Mouse (Mus musculus) liver, embryonic 11.5 days (tissue): ENCODE results near the gene Gpx4. TPM values are rescaled to one million over a fixed set of nuclear protein-coding genes. Genes with fewer than 3 reads are reported as not detected.

Source experiments
- ATAC-seq: fragments of 200-750 bp; cut with Nextera tagmentation; replicated peaks from 2 replicates; pipeline ENCODE4 v1.8.0; 2017; ENCODE audit warnings: moderate number of reproducible peaks, mild to moderate bottlenecking, moderate TSS enrichment, moderate library complexity; ENCODE audit not compliant: low FRiP score
- DNase-seq: peaks from one replicate; pipeline ENCODE4 v3.0.0-alpha.2; 2017; ENCODE audit warnings: low spot score
- H3K27ac ChIP-seq: fragments of 300-500 bp; sonication (generic); 2 replicates; pipeline ENCODE4 v1.5.1; 2014; ENCODE audit warnings: mild to moderate bottlenecking, low read depth, low read length, control low read depth
- H3K27me3 ChIP-seq: fragments of 300-500 bp; sonication (generic); replicated peaks from 2 replicates; pipeline ENCODE4 v1.6.1; 2014; ENCODE audit warnings: low read length, mixed read lengths; ENCODE audit not compliant: control insufficient read depth, insufficient read depth
- H3K36me3 ChIP-seq: fragments of 300-500 bp; sonication (generic); 2 replicates; pipeline ENCODE4 v1.6.1; 2014; ENCODE audit warnings: mild to moderate bottlenecking, low read length, moderate library complexity, mixed read lengths; ENCODE audit not compliant: control insufficient read depth, insufficient read depth
- H3K4me1 ChIP-seq: fragments of 300-500 bp; sonication (generic); replicated peaks from 2 replicates; pipeline ENCODE4 v1.6.1; 2014; ENCODE audit warnings: low read length, mixed read lengths; ENCODE audit not compliant: control insufficient read depth, insufficient read depth
- H3K4me2 ChIP-seq: fragments of 300-500 bp; sonication (generic); 2 replicates; pipeline ENCODE4 v1.6.1; 2014; ENCODE audit warnings: mild to moderate bottlenecking, control low read depth, moderate library complexity
- H3K4me3 ChIP-seq: fragments of 300-500 bp; sonication (generic); 2 replicates; pipeline ENCODE4 v1.5.1; 2014; ENCODE audit warnings: low read depth, low read length, control low read depth
- H3K9ac ChIP-seq: fragments of 300-500 bp; sonication (generic); 2 replicates; pipeline ENCODE4 v1.6.1; 2014; ENCODE audit warnings: low read depth, low read length, control low read depth
- H3K9me3 ChIP-seq: fragments of 300-500 bp; sonication (generic); 2 replicates; pipeline ENCODE4 v1.6.1; 2016; ENCODE audit warnings: low read length, inconsistent platforms, mixed read lengths; ENCODE audit not compliant: control insufficient read depth
- WGBS: fragments of 180-500 bp; shearing (Covaris S2); extraction: QIAGEN DNeasy Blood & Tissue Kit; methylation state at CpG from one replicate; pipeline ENCODE4 v1.1.7; 2014; 5-methylcytosine and 5-hydroxymethylcytosine counted together
- polyA plus RNA-seq: library from polyadenylated mRNA; unstranded; fragments of >200 nt; fragmentation: Nextera tagmentation; extraction: Ambion mirVana; gene quantifications from 2 replicates; pipeline ENCODE4 v1.2.1, GENCODE M21; 2014

The Gpx4 gene
- polyA plus RNA-seq, result 761 and 762 TPM in 2 replicates

- Histone ChIP-seq H3K4me1 (peaks cover 35% of the 10 kb centered on the region), H3K36me3 (no peaks in the 10 kb centered on the region)
Measured at GRCm38 (mm10) chr10:80047041-80047565, at the start of gene Gpx4. Gene Gpx4, plus strand, starts transcription at chr10:80047166.

GRCm38 (mm10) chr10:79997819-79998218 lies 49.1 kb upstream of the Gpx4 start:
- ATAC-seq (peak; percentile 25; the same call in 1 of the 2 replicates), DNase-seq (no peak)
- 15% methylated on average over 15 of the region's 15 CpGs for WGBS
- Histone ChIP-seq H3K27ac (peak overlapping the region; percentile 80), H3K4me3 (peak overlapping the region; percentile 66), H3K9me3 (no peaks in the 10 kb centered on the region), H3K36me3 (peaks cover 17% of the 10 kb centered on the region), H3K4me2 (peak overlapping the region; percentile 89), H3K27me3 (peaks cover 4% of the 10 kb centered on the region), H3K4me1 (peaks cover 34% of the 10 kb centered on the region), H3K9ac (peak overlapping the region; percentile 69)

More at GRCm38 (mm10) chr10:80047041-80047565, at the start of gene Gpx4:
- Histone ChIP-seq H3K9me3 (no peaks in the 10 kb centered on the region), H3K4me3 (no peak within 1 kb of the TSS), H3K27ac (no peak within 1 kb of the TSS), H3K4me2 (no peak within 1 kb of the TSS), H3K9ac (no peak within 1 kb of the TSS), H3K27me3 (no peaks in the 10 kb centered on the region)
- DNase-seq (no peak), ATAC-seq (no peak)
- WGBS, result 65% methylated on average over 9 of the region's 9 CpGs

GRCm38 (mm10) chr10:80001945-80002344 lies 45.0 kb upstream of the Gpx4 start:
- no peak for ATAC-seq
- Histone ChIP-seq H3K4me2 (no peak overlapping the region), H3K9ac (no peak overlapping the region), H3K27me3 (peaks cover 4% of the 10 kb centered on the region), H3K27ac (no peak overlapping the region), H3K4me3 (no peak overlapping the region), H3K36me3 (no peaks in the 10 kb centered on the region), H3K9me3 (no peaks in the 10 kb centered on the region), H3K4me1 (peaks cover 43% of the 10 kb centered on the region)
- WGBS, result 81% methylated on average over 9 of the region's 9 CpGs
- DNase-seq, result no peak

GRCm38 (mm10) chr10:80002829-80003228 lies 44.1 kb upstream of the Gpx4 start:
- H3K4me3 ChIP-seq, result no peak overlapping the region; the same call in 1 of the 2 replicates
- no peaks in the 10 kb centered on the region for H3K9me3 ChIP-seq
- peaks cover 4% of the 10 kb centered on the region for H3K27me3 ChIP-seq
- peaks cover 2% of the 10 kb centered on the region; the same call in 1 of the 2 replicates for H3K36me3 ChIP-seq
- peaks cover 38% of the 10 kb centered on the region for H3K4me1 ChIP-seq
- H3K27ac ChIP-seq, result peak overlapping the region; percentile 61
- ATAC-seq (no peak), DNase-seq (no peak)
- H3K9ac ChIP-seq, result peak overlapping the region; percentile 38; the same call in 1 of the 2 replicates
- WGBS, result 42% methylated on average over 21 of the region's 21 CpGs
- peak overlapping the region; percentile 49 for H3K4me2 ChIP-seq

- Histone ChIP-seq H3K36me3 (peaks cover 6% of the 10 kb centered on the region; the same call in 1 of the 2 replicates), H3K27ac (peak overlapping the region; percentile 61), H3K4me3 (no peak overlapping the region), H3K9ac (peak overlapping the region; percentile 38; the same call in 1 of the 2 replicates), H3K4me2 (peak overlapping the region; percentile 49), H3K9me3 (no peaks in the 10 kb centered on the region), H3K27me3 (peaks cover 4% of the 10 kb centered on the region), H3K4me1 (peaks cover 33% of the 10 kb centered on the region)
- 48% methylated on average over 9 of the region's 9 CpGs for WGBS
- ATAC-seq (peak; percentile 73), DNase-seq (no peak)
Measured at GRCm38 (mm10) chr10:80003374-80004232, 43.4 kb upstream of the Gpx4 start.

- Histone ChIP-seq H3K9me3 (no peaks in the 10 kb centered on the region), H3K36me3 (peaks cover 12% of the 10 kb centered on the region; the same call in 1 of the 2 replicates), H3K27ac (peak overlapping the region; percentile 43; the same call in 1 of the 2 replicates), H3K4me1 (peaks cover 33% of the 10 kb centered on the region), H3K9ac (0 out of 2 replicates have a peak overlapping the region, but pooled peaks have one; percentile 14), H3K27me3 (peaks cover 4% of the 10 kb centered on the region), H3K4me3 (no peak overlapping the region), H3K4me2 (no peak overlapping the region)
- 81% methylated on average over 8 of the region's 8 CpGs for WGBS
- ATAC-seq, result no peak
- DNase-seq, result no peak
Measured at GRCm38 (mm10) chr10:80004233-80004705, 42.7 kb upstream of the Gpx4 start.

- H3K4me2 ChIP-seq, result no peak overlapping the region
- 92% methylated on average over 6 of the region's 6 CpGs for WGBS
- H3K27ac ChIP-seq, result no peak overlapping the region
- H3K4me3 ChIP-seq, result no peak overlapping the region
- peaks cover 35% of the 10 kb centered on the region for H3K36me3 ChIP-seq
- H3K27me3 ChIP-seq, result peaks cover 21% of the 10 kb centered on the region
- DNase-seq (no peak), ATAC-seq (no peak)
- H3K9me3 ChIP-seq, result peaks cover 11% of the 10 kb centered on the region; the same call in 1 of the 2 replicates
- no peak overlapping the region for H3K9ac ChIP-seq
- peaks cover 11% of the 10 kb centered on the region; the same call in 1 of the 2 replicates for H3K4me1 ChIP-seq
Measured at GRCm38 (mm10) chr10:80011740-80012139, 35.2 kb upstream of the Gpx4 start.

GRCm38 (mm10) chr10:80013609-80014008 lies 33.4 kb upstream of the Gpx4 start:
- no peak overlapping the region for H3K27ac ChIP-seq
- H3K4me1 ChIP-seq, result peaks cover 17% of the 10 kb centered on the region
- 60% methylated on average over 25 of the region's 25 CpGs for WGBS
- H3K9ac ChIP-seq, result no peak overlapping the region
- H3K4me3 ChIP-seq, result no peak overlapping the region
- H3K27me3 ChIP-seq, result peaks cover 21% of the 10 kb centered on the region
- DNase-seq (no peak), ATAC-seq (no peak)
- peaks cover 11% of the 10 kb centered on the region; the same call in 1 of the 2 replicates for H3K9me3 ChIP-seq
- H3K4me2 ChIP-seq, result no peak overlapping the region
- peaks cover 30% of the 10 kb centered on the region for H3K36me3 ChIP-seq
